Mouse (Mus musculus) urinary bladder, postnatal 14 days (tissue): ENCODE data around the gene Ssr1.

ENCODE experiments used
- DNase-seq: peaks from one replicate; pipeline ENCODE4 v3.0.0; 2021; ENCODE audit warnings: low spot score

Gene Ssr1

DNA sequence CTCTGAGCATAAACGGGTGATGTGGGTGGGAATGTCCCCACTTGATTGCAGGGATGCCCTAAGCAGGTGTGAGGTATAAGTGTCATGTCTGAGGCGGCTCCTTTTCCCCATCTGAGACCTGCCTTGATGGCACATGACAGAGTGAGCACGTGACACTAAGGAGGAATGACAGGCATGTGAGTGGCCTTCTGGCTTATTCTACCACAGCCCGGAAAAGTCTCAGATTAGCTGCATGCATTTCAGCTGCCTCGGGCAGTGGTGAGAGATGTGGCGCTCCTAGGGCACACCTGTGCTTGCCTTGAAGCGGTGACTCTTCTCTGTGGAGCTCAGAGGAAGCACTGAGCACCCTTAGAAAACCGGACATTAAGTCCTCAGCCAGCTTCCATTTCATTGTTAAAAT, 48.6 kb downstream of the Ssr1 start:
- no peak for DNase-seq

- DNase-seq: no peak
Observed at GRCm38 (mm10) chr13:37944306-37944705, 49.7 kb downstream of the Ssr1 start.

DNA sequence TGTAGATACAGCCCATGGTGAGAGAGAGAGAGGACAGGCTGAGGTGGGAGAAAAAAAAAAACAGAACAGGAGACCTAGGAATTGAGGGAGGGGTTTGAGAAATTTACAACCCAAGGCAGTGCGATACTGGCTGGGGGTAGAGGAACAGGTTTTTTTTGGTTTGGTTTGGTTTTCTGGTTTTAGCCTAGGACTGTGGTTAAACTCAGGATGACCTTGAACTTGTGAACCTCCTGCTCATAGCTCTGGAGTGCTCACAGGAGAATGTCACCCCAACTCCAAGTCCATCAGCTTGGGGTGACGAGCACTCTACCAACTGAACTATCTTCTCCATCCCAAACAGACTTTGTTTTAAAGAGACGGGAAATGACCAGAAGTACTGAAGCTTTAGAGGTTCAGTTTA, 50.6 kb downstream of the Ssr1 start:
- DNase-seq: no peak

GRCm38 (mm10) chr13:37942887-37943331, 51.1 kb downstream of the Ssr1 start:
- DNase-seq: no peak

DNA sequence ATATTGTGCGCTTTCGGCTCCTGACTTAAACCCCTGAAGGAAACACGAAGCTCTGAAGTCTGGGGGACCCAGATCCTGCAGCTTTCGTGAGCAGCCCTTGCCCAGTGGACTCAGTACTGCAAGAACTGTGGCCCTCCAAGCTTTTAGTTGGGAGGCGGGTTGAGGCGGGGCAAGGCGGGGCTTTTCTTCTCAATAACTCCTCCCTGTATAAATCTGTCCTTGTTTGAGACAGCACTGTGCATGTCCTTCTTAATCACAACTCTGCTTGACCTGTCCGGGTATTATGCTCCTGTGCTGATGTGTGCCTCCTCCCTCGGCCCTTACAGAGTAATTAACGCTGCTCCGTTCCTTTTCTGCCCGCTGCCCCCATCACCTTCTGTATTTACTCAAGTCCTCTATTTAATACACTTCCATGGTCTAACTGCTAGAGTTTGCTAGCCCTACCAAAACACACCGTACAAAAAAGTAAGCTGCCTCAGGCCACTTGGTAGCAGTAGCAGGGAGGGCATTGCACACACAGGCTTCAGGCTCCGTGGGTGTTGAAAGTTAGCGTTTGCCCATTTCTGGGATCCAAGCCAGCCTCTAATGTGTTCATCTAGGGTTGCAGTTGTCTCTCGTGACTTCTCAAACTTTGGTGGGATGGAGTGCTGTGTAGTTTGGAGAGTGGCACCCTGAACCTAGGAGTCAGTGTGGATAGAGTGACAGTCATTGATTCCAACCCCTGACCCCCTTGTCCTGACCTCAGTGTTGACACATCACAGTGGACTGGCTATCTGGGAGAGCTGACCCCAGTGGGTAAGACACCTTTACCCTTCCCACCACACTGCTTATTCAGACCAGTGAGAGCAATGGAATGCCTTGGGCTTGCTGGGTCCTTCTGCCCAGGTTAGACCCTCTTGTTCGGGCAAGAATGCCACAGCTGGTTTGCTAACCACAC, 51.8 kb downstream of the Ssr1 start:
- no peak for DNase-seq

DNA sequence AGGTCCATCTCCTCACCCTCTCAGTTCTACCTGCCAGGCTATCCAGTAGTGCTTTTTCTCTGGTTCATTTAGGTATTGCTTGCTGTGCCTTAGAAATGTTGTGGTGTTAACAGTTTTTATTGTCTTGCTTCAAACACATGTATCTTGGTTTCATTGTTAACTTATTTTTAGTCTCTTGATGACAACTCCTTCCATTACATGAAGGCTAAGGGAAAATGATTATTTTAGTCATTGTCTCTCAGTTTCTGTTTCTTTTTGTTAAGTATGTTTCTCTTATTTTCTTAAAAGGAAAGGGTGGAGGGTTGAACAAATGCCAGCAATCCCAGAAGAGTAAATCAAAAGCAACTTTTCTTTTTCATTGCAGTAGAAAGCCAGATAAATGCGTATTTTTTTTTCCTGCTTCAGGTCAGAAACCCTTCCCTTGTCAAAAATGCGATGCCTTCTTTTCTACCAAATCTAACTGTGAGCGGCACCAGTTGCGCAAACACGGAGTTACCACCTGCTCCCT, 52.8 kb downstream of the Ssr1 start:
- no peak for DNase-seq

DNA sequence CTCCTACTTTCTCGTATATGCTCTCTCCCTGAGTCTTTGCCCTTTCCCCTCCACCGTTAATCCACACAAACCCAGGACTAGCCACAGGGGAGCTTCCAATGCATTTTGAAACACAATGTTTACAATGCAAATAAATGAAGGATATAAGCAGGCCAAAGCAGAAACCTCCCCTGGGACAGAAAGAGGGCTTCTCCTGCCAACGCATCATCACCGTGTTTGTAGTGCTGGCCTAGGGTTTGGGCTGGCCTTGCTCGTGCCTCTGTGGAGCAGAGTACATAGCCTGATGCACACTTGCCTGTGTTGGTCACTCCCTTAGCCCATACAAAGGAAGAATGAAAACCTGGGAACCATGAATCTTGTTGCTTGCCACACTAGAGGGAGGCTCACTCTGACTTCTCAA, 53.4 kb downstream of the Ssr1 start:
- no peak for DNase-seq

- DNase-seq: no peak
Observed at GRCm38 (mm10) chr13:37940167-37940566, 53.9 kb downstream of the Ssr1 start.

- DNase-seq: no peak
Observed at GRCm38 (mm10) chr13:37936351-37936750, 57.7 kb downstream of the Ssr1 start.

DNA sequence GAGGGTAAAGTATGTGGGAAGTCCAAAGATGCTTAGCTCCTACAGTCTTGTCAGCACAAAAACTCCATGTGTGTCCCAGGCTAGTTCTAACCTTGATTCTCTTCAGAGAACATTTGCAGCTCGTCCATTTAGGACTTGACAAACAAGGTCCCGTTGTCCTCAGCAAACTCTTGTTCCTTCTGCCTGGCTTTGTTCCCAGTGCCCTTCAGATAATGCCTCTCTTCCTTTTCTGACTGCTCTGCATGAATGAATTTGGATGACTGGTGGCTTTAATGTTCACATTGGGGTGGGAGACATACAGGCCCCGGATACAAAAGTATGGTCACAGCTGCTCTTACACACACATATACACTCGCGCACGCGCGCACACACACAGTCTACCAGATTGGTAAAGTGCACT, 59.1 kb downstream of the Ssr1 start:
- no peak for DNase-seq

DNA sequence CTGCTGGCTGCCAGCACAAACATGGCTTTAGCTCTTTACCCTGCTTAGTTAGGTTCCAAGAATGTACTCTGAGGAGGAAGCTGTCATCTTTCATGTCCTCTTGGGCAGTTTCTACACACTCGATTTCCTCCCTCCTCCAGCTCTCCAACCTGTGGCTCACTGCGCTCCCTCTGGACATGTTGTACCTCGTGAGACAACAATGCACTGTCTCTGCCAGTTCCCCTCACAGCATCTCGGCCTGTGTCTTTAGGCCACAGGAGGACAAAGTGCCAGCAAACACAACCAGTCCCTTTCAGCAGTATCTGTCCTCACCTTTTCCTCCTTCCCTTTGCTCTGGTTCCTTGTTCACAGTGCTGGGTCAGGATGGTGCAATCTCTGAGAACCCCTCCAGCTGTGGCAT, 59.9 kb downstream of the Ssr1 start:
- DNase-seq: no peak

- DNase-seq: no peak
Observed at GRCm38 (mm10) chr13:37931210-37931922, 62.7 kb downstream of the Ssr1 start.

DNA sequence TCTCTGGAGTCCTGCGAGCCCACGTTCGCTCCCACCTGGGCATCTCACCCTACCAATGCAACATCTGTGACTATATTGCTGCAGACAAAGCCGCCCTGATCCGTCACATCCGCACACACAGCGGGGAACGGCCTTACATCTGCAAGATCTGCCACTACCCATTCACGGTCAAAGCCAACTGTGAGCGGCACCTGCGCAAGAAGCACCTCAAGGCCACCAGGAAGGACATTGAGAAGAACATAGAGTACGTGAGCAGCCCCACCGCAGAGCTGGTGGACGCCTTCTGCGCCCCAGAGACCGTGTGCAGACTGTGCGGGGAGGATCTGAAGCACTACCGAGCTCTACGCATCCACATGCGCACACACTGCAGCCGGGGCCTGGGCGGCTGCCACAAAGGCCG, 63.4 kb downstream of the Ssr1 start:
- no peak for DNase-seq

GRCm38 (mm10) chr13:37930091-37930490, 63.9 kb downstream of the Ssr1 start:
- DNase-seq: no peak

DNA sequence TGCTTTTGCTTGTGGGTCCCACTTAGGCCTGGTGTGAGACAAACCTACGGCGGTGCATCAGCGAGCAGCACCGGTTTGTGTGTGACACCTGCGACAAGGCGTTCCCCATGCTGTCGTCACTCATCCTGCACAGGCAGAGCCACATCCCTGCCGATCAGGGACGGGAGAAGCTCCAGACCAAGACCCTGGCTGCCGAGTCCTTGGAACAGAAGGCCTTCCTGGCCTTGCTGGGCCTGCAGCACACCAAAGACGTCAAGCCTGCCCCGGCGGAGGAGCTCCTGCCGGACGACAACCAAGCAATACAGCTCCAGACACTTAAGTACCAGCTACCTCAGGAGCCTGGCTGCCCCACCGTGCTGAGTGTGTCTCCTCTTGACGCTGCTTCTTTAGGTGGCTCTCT, 64.5 kb downstream of the Ssr1 start:
- no peak for DNase-seq

DNA sequence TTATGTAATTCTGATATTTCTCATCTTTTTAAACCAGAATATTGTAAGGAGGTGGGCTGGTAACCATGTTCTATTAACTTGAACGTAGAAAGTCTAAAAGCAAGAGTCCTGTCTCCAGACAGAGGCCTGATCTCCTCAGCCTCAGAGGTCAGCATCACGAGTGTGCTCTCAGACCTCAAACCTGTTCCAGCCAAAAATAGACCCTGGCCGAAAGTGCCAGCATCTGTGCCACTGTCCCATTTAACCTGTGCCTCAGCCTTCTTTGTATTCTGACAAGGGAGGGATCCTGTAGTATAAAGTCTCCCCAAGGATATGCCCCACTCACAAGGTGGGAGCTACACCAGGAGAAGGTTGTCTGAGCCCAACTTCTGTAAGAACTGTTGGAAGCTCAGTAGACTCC, 67.6 kb downstream of the Ssr1 start:
- DNase-seq: no peak

GRCm38 (mm10) chr13:37924461-37924948, 69.5 kb downstream of the Ssr1 start:
- no peak for DNase-seq

DNA sequence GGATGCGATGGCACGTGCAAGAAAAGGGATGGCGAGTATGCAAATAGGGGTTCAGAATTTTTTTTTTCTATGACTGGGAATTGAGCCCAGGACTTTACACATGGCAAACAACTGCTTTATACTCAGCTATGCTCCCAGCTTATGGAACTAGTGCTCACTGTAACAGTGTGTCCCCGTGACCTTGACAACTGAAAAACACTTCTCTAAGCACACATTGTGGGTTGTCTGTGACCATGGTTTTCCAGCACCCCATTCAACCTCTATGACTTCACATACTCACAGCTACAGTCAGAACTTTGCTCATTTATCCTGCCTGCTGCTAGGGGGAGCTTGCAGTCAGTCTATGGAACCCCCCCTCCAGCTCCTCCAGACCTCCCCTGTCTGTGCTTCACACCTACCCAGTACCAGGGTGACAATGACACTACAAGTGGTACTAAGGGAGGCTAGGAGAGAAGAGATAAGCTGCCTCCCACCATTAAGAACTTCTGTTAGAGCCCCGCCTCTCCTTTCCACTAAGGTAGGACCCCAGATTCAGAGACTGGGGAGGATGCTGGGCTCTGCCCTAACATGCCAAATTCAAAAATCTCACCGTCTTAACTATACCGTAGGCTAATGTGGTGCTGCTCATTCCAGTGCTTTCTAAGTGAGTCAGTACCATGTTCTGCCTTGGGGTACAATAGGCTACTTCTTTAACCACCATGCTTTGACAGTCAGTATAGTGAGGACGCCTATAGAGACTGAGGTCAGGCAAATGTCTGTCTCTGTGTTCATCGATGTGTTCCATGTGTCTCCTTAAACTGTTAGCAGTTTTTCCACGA, 70.2 kb downstream of the Ssr1 start:
- no peak for DNase-seq

- DNase-seq: no peak
Observed at GRCm38 (mm10) chr13:37923091-37923490, 70.9 kb downstream of the Ssr1 start.

- DNase-seq: no peak
Observed at GRCm38 (mm10) chr13:37920727-37921126, 73.3 kb downstream of the Ssr1 start.

DNA sequence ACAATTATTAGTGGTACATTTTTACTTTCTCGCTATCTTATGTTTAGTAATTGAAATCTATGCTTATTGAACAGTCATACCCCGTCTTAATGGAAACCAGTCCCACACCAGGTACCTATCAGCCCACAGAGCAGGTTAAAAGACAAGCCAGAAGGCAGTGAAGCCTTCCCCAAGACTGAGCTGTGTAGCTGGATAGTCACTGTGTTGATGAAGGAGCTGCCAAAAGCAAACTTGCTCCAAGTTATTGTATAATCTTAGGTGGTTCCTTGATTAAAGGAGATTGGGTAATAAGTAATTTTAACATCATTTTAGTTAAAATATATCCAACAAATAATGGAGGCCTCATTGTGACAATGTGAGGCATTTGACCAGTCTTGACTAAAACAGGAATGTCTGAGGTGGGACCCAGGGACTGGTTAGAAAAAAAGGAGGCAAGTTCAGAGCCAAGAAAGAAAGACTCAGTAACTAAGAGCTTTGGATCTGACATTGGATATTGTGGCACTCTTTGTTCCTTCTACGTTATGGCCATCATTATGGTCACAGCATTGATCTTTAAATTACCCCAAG, 74.2 kb downstream of the Ssr1 start:
- no peak for DNase-seq
